Mouse (Mus musculus) NIH3T3 (cell line): ENCODE measurements around the gene 2410131K14Rik.

ENCODE experiments used
- DNase-seq: peaks from one replicate; pipeline ENCODE4 v3.0.0-alpha.2; 2012; ENCODE audit warnings: low read depth

The 2410131K14Rik gene

DNA sequence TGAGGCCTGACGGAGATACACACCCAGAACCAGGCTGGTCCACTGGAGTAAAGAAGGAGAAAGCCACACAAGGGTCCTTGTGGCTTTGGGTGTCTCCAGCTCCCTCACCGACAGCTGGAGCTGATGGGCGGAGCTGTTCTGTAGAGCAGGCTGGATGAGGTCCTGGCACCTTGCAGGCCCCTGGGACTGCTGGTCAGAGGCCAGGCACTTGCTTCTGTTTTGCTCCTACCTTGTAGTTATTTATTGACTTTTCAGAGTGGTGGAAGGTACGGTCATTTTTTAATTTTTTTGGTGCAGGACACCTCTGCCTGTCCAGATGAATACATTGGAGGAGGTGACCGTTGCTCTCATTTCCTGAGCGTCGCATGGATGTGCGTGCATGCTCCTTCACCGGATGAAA, 16.2 kb downstream of the 2410131K14Rik start:
- DNase-seq, result no peak

DNA sequence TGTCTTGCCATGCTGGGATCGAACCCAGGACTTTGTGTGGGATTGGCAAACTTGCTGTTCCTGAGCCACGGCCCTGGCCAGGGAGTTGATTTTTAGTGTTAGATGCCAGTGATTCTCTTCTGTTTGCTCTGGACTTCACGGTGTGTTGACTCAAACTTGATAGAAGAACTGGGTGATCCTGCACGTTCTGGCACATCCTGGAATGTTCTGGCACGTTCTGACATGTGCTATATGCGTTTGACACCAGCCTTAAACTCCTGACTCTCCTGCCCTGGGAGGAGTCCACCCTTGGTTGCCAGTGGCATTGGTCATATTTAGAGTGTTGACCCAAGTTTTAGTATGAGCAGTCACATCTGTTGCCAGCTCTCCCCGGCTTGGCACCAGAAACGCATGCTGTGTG, 17.4 kb downstream of the 2410131K14Rik start:
- no peak for DNase-seq

DNA sequence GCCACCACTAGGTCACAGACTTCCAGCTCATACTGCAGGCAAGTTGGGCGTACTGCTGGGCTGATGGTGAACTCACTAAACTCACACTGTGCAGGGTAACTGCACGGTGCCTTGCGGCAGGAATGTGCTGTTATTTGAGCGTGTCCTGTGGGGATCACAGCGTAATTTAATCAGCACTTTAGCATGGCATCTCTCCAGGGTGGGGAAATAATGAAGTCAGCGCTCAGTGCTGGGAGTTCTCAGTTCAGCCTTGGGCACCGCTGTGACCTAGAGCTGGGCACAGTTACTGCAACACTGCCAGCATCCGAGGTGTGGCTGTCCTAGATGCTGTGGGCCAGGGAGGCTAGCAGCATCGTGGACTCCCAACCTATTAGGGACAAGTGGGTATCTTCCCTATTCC, 19.3 kb downstream of the 2410131K14Rik start:
- DNase-seq, result no peak

DNA sequence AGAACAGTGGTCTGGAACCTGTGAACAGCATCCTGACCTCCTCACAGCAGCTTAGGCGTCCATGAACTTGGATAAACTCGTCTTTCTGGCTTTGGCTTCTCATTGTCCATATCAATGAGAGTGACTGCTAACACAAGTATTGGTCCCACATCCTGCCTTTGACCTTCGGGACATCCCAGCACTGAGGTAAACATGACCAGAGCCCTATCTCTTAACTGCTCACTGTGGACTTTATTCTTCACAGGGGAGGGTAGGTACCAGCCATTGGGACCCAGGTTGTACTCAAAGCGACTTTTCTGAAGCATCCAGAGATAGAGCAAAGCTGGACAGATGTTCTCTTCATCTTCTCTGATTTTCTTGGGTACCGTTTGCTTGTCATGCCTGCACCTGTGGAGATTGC, 20.3 kb downstream of the 2410131K14Rik start:
- DNase-seq, result no peak

DNA sequence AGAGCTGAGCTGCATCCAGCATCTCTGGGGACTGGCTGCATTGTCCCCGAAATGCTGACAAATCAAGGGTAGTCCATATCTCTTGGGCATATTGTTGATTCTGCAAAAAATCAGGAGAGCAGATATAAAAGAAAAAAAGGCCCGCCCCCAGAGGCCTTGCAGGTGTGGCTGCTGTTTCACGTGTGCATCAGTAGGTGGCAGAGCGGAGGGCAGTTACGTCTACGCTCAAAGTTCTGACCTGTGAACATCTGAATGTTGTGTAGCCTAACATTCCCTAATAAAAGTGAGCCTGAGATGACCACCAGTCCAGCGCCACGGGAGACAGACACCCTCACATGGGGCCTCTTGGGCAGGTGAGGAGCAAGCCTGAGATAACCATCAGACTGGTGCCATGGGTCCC, 21.3 kb downstream of the 2410131K14Rik start:
- DNase-seq, result peak; percentile 28

DNA sequence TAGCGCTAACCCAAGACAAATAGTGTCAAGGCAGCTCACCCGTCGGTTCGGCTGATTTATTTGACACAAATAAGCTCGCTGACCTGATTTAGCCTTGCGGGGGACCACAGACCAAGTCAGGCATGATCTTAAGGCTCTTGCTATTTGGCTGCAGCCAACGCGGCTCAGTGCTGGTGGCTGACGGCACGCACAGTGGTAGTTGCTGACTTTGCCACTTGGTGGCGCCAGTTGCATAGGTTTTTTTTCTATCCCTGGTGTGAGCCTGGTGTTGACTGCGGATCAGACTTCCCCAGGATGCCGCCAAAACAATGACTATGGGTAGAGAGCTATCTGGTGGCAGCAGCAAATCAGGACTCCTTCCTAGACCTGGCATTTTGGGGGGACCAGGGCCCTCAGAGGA, 24.0 kb downstream of the 2410131K14Rik start:
- DNase-seq, result peak; percentile 92

DNA sequence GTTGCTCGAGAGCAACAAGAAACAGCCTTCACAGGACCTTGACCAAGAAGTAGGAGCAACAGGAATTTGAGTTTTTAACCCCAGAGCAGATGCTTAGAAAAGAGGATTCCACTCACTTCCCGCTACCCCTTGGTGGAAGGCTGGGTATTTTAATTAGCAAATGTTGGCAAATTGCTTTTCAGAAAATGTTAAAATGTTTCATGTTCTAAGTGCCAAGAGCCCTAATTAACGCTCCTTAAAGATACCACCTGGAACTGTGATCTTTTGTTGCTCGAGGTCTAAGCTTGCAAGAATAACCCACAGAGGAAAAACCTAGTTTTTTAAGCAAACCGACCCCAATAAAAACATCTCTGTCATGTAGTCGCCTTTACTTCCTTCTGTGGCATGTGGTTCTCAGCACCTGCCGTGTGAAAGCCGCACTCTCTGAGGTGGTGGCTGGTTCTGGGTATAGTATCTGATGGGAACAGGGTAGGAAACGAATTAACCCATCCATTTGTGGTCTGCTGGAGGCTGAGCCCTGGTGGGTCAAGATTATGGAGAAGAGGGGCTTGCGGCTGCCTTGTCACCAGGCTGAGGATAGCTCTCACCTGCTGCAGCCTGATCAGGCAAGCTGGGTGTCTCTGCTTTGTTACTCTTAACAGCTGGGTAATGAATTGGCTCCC, 26.6 kb downstream of the 2410131K14Rik start:
- DNase-seq, result no peak

DNA sequence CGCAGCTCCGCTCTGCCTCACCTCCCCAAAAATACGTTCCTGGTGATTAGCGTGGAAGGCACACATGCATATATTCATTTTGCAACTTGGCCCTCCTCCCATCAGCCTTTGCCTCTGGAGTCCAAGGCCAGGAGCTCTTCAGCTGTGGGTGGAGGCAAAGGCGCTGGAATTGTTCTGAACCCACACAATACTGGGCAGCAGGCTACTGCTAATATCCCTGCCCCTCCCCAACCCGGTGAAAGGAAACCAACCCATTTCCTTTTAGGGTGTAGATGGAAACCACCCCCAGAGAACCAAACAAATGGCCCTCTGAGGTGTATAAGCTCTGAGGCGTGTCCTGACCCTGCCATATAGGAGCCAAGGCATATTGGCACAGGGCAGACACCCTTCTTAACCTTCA, 28.4 kb downstream of the 2410131K14Rik start:
- no peak for DNase-seq

DNA sequence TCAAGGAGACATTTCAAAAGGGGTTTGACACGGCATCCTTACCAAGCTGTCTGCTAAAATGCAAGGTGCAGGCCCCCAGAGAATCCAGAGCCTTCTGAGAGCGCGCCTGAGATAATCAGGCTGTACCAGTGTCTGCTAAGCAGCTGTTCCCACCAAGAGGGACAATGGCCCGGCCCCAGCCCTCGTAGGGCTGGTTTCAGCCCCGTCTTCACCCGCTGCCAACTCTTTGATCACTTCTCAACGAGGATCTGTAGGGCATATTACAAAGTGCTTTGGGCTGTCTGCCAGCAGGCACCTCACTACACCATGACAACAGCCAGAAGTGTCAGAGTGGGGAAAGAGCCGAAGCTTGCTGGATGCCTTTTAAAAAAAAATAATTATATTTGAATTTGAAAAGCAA, 29.5 kb downstream of the 2410131K14Rik start:
- no peak for DNase-seq

DNA sequence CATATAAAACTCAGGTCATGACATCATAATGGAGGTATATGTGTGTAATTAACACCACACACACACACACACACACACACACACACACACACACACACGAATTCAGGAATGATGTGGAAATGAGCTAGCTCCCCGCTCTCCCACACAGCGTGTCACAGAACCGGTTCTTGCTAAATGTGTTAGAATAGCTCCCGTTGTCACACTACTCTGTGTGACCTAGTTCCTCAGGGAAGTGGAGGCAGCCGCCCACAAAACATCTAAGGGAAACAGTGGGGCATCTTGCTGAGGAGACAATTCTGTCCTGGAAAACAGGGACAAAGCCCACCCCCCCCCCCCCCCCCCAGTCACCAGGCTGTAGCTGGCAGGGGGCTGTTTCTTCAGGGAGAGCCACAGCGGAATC, 31.3 kb downstream of the 2410131K14Rik start:
- no peak for DNase-seq

DNA sequence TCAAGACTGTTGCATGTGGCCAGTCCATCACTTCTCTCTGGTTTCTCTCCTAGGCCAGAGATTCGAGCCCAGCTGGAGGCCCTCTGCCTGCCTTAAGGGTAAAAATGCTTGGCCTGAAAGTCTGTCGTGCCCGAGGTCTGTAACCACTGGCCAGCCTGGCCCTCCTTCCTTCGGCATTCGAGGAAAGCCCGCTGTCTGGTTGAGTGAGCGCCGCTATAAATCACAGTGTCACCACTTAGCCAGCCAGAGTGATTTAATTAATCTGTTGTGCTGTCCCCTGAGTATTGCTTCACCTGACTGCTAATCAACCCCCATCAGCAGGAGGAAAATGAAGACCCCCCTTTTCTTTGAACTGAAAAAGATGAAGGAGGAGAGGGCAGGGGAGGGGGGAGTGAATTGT, 31.7 kb downstream of the 2410131K14Rik start:
- peak; percentile 34 for DNase-seq

DNA sequence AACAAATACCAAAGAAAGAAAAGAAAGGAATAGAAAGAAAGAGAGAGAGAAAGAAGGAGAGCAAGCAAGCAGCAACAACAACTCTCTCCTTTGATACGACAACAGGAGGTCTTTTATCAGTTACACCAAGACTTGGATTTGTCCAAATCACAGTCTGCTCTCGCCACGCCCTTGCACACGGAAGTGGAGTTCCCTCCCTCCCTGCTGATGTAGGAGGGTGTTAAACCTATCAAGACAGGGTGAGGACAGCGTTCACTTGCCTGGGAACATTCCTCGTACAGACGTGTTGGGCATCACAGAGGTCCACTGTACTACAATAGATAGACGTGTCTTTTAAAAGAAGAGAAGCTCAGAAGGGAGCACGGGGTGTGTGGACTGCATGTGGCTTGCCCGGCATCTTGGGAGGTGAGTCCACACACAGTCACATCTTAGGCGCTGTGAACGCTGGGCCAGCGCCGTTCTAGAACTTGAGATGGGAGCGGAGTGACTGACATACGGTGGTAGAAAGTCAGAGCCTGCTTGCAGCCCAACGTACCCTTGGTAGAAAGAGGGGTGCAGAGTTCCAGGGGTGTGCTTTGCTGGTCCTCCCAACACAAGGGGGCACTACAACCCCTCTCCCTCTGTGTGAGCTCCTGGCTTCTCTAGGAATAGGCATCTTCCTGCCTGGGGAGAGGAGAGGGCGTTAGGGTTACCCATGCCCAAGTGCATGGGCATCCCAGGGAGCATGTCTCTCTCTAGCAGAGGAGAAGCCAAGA, 32.9 kb downstream of the 2410131K14Rik start:
- DNase-seq, result no peak

DNA sequence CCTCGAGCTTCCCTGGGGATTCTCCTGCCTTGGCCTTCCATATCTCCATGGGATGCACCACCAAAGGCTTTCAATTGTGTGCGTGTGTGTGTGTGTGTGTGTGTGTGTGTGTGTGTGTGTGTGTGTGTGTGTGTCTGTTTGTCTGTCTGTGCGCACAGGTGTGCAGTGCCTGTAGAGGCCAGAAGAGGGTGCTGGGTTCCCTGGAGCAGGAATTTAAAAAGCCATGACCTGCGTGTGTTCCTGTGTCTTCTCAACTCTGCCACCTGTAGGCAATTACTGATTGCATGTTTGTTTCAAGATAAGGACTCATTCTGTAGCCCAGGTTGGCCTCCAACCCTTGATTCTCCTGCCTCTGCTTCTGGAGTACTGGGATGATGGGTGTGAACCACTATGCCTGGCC, 46.4 kb downstream of the 2410131K14Rik start:
- no peak for DNase-seq

DNA sequence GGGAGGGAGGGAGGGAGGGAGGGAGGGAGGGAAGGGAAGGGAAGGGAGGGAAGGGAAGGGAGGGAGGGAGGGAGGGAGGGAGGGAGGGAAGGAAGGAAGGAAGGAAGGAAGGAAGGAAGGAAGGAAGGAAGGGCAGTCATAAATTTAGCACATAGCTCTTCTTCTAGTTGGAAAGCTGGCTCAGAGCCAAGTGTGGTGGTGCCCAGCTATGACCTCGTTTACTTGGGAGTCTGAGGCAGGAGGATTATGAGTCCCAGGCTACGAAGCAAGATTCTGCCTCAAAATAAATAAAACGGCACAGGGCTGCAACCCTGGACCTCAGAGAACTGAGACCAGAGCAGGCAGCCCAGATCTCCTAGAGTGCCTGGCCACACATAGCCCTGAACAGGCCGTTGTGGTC, 47.4 kb downstream of the 2410131K14Rik start:
- peak; percentile 55 for DNase-seq

DNA sequence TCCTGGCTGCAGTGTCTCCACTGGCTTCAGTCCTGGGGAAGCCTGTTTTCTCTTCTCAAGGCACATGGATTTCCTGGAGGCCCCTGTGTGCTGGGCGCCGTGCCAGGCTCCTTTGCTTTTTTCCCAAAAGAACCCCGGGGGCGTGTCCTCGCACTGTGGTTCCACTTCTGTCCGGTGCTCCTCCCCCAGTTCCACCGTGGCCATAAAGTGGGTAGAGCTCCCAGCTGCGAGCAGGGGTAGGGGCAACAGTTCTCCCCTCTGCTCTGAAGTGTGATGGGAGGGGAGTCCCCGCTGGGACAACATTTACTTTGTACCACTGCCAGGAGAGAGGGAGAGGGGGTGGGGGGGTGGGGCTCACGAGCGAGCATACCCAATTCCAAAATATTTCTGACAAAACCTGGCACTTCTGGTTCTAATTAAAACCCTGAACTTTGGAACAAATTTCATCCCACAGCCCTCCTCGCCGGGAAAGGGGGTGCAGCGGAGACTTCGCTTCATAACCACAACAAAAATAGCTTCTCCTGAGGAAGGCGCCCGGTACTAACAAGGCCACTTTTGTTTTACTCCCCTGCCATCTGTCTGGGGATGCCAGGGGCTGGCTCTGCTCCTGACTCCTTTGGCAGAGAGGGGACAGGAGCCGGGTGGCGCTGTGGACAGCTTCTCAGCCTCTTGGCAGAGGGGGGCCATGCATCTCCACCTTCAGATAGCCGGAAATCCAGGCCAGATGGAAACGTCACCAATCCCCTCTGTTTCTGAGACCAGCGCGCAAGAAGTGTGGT, 49.2 kb downstream of the 2410131K14Rik start:
- DNase-seq, result peak; percentile 100

DNA sequence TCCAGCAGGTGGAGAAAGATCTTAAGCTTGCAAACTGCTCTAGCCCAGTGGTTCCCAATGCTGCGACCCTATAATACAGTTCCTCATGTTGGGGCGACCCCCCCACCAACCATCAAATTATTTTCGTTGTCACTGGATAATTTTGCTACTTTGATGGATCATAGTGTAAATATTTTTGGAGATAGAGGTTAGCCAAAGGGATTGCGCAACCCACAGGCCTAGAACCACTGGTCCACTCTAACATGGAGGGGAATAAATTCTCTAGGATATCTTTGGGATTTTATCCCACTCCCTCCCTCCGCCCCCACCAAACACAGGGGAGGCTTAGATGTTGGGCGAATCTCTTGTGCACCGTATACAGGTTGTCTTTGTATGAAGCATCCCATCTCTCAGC, 49.8 kb downstream of the 2410131K14Rik start:
- DNase-seq, result peak; percentile 78

DNA sequence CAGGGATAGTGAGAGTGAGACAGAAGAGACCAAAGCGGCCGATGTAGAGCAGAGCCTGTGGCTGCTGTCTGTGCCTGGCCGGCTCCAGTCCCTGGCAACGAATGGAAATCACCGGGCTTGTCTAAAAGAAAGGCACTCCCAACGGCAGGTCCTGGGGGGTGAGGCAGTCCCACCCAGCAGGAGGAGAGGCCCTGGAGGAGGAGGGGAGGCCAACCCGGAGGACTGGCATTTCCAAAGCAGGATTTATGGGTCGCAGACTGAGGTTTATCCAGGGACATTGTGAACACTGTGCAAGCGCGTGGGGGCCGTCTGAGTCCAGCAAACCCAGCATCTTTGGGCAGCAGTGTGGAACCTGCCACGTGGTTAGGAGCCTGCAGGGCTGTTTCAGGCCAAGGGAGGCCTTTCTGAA, 52.3 kb downstream of the 2410131K14Rik start:
- DNase-seq, result no peak

DNA sequence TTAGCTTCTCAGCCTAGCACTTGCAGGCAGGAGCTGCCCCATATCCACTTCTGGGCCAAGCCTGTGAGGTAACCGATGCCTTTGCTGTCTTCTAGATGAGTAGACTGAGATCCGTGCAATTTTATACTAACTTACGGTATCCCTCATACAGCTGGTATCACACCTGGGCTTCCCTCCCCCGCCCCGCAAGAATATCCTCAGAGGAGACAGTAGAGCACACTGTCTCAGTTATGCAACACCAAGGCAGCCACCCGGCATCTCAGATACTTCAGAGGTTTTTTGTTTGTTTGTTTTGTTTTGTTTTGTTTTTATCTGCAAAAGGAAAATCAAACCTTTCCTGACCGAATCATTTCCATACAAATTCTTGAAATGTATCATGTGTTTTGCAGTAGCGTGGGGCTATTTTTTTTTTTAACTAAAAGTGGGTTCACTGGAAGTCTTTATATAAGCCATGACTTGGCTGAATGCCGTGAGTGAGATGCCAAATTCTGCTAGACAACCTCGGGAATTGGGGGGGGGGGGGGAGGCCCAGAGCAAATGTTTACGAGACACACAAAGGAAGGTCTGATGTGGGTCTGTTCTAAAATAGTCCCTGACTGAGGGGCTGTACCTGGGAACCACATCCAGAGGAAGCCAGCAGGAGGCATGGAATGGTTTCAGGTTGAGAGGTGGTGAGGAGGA, 54.8 kb downstream of the 2410131K14Rik start:
- DNase-seq, result peak; percentile 61

DNA sequence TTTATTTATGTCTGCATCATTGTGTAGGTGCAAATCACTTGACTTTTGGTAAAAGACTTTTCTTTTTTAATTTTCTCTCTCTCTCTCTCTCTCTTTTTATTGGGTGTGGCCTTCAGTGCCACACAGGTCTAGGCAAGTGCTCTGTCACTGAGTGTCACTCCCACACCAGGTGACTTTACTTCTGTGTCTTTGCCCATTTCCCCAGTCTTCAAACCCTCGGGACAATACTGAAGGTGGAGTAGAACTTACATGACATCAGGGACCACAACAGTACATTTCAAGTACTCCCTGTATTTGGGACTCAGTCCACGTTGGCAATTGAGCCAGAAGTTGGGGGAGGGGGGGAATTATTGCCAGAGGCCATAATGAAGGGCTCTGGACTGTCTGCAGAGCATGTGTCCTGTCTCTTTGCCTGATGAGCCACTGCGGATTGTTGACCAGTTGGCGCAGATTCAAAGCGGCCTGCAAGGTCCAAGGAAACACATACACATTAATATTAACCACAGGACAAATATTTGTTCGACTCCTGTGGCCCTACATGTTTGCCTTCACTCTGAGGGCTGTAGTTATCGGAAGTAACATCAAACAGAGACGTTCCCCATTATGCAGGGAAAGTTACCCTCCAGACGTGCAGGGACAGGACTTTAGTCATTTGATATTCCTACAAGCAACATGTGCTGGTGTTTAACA, 57.6 kb downstream of the 2410131K14Rik start:
- DNase-seq, result peak; percentile 36

DNA sequence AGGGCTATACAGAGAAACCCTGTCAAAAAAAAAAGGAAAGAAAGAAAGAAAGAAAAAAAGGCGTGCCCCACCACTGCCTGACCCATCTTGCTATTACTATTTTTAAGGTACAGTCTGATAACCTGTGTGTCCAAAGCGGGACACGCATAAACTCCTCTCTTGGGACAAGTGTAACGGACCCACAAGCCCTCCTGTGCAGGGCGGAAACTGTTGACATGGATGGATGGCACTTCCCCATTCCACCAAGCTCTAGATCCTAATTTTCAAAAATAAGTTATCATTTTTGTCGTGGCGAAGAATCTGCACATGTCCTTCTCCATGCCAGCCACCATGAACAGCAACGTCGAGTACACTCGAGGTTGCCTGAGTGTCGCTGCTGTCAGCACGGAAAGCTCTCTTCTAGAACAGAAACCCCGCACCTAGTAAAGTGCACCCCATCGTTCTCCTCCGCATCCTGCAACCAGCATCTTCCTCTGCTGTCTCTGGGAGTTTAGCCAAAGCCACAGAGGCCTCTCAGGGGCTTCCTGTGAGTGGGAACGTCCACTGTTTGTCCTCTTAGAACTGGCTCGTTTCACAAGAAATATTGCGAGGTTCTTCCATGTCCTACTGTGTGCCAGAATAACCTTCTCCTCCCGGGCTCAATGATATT, 60.1 kb downstream of the 2410131K14Rik start:
- DNase-seq, result no peak

DNA sequence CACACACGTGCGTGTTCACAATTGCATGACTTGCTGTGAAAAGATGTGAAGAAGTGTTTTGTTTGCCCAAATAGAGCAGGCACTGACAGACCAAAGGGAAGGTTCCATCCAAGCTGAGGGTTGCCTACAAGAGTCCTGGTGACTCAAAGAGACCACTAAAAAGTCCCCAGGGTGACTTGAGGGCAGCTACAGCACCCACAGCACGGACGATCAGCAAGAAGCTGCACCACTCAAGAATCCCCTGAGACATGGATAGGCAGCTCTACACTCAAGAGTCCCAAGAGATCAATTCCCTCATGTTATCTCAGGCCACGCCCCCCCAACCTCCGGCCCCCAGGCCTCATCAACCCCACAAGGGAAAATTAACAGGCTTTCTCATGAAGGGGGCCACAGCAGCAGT, 65.4 kb downstream of the 2410131K14Rik start:
- no peak for DNase-seq
